Mouse (Mus musculus) cerebellum, adult (tissue): ENCODE measurements around the gene Prss12.

Experiments
- ATAC-seq: cut with Nextera tagmentation; 2 replicates; pipeline ENCODE4 v1.9.2; 2017; ENCODE audit warnings: mild to moderate bottlenecking, moderate library complexity, mixed read lengths; ENCODE audit not compliant: insufficient number of reproducible peaks, low FRiP score, low TSS enrichment

The Prss12 gene

DNA sequence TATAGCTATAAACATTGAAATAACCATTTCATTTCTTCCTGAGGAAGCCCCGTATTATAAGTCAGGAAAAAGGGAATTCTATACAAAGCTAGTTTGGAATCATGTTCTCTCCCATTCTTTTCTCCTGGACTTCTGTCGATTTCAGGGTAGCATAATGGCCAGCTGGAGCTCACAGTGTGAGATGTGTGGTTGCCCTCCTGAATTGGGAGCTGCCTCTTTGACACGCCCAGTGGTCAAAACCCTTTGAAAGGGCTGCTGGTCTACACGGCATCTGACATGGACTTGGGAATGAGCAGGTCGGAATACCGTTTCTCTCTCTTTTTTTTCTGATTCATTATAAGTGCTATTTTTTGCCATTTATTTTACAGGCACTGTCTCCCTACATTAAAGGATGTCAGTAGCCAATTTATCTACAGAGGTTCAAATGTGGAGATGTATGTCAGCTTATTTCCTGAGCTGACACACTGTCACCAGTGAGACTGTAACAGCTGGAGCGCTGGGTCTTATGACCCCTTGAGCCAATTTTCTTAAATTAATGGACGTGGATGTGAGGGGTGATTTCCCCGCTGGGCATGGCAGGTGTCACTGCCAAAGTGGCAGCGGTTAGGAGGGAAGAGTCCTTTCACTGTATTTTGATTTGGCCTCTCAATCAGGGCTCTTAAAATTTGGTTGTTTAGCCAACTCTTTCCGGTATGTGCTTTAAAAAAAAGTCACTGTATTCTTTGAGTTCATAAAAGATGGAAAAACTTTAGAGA is 79.8 kb downstream of the Prss12 start:
- peak; percentile 51; the same call in 1 of the 2 replicates for ATAC-seq

- ATAC-seq: no peak
These were observed 81.2 kb downstream of the Prss12 start for GRCm38 (mm10) chr3:123527806-123528507.

DNA sequence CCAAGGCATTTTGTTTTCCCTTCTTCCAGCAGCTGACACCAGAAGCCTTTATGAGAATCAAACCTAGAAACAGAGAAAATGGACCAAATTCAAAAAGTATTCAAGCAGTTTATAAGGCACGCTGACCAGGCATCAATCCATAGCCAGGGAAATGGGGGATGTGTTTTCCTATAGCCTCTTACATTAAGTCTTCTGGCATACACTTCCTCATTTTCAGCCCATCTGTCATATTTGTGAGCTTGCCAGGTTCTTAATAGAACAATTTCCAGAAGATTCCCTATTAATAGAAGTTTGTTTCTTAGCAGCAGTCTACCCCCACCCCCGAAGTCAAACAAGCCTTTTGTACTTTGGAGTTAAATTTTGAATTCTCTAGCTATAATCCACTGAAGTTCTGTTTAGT is 84.4 kb downstream of the Prss12 start:
- ATAC-seq: peak; percentile 73; the same call in 1 of the 2 replicates

- ATAC-seq: no peak
These were observed 90.6 kb downstream of the Prss12 start for GRCm38 (mm10) chr3:123537279-123537678.

DNA sequence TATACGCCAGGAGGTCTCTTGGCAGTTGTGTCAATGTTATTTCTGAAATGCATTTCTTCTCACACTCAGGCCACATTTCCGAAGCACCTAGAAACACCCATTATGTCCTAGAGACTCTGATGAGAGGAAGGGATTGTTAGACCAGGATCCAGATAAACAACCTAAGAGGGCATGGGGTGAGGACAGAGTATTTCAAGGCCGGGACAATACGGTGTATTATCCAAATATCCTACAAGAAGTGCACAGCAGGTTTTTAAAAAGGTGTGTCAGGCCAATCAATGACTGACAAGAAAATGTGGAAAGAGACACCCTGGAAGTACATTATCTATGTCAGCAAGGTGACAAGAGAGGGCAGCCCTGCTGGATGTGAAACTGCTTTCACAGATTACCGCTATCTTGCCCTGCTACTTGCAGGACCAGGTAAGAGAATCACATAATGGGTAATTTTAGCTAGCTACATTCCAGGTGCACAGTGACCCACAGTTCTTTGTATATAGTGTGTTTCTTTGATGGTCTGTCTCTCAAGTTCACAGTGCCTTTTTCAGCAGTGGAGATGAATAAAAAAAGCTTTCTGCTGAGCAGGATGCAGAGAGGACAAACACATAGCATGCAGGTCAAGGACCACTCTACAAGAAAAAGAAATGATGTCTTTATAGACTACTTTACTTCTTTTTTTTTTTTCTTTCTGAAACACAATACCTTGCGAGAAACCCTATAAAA is 97.0 kb downstream of the Prss12 start:
- ATAC-seq: no peak

DNA sequence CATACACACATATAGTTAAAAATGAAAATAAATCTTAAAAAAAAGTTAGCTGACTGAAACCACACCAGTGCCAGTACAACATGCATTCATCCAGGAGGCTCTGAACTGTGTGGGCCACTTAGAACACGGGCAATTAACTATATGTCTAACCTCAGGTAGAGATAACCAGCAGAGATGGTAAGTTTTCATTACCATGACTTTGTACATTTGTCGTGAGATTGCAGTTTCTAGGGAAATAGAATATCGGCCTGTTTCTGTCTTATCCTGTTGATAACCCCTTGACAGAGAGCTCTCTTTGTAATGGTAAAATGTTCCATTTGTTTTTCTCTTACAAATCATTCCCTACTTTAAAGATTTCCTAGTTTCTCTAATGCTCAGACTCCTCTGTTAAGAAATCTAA is 103.8 kb downstream of the Prss12 start:
- no peak for ATAC-seq

DNA sequence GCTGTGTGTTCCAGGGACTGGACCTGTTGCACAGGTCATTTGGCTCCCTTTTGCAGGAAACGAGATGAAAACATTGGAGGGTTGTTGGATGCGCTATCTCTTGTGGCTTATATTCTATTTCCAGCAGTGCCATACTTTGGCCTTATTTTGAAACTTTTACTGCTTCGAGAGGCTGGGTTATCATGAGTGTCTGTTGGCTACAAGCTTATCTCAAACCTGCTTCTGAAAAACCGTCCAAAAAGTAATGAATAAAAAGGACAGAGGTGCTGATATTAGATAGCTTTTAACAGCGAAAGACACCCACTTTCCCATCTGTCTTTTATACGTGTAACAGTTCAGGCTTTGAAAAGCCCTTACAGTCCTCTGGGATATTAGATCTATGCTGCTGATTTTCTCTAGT is 107.2 kb downstream of the Prss12 start:
- ATAC-seq: no peak

DNA sequence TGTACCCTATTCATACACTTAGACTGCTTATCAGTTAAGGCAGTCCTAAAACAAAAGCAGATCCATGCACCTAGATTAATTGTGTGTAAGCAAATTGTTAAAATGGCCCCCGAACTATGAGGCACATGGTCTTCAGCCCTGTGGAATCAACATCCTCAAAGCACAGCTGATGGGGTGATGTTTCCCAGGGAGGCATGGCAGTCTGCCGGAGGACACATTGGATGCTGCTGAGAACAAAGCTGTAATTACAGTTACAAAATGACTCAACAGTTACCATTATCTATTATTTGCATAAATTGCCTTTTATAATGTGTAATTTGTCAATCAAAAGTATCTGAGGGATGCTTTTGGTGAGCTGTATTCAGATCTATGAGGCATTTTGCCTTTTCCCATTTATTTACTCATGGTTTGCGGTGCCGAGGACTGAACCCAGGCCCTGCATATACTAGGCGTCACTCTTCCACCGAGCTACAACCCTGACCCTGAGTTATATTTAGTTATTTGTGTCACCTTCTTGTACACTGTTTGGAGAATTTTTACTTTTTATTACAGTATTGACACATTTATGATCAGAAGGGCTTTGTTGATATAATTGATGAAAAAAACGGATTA is 108.6 kb downstream of the Prss12 start:
- no peak for ATAC-seq
